Mouse (Mus musculus) erythroblast, embryonic 14.5 days (primary cell): ENCODE measurements around the gene Mtus2.

Experiments used
- GATA1 ChIP-seq: IDR thresholded peaks from 2 replicates; pipeline ENCODE4 v1.6.1; 2012; ENCODE audit warnings: low read length, inconsistent platforms, mixed read lengths
- TAL1 ChIP-seq: IDR thresholded peaks from 3 replicates; pipeline ENCODE4 v1.6.1; 2012; ENCODE audit warnings: low read length, inconsistent platforms, mixed read lengths

GRCm38 (mm10) chr5:148264819-148265707 lies 307.9 kb downstream of the Mtus2 start:
- TF ChIP-seq GATA1 (no peak), TAL1 (no peak)
